In genomic region chr2:92456970-92457530, GRCm38 (mm10) we compare ENCODE assay signal across 8 mouse cellular contexts. TPM values are rescaled to one million over a fixed set of nuclear protein-coding genes. Genes with fewer than 3 reads are reported as not detected.
A peak's percentile ranks its signal among the peaks of the same experiment; 100 is the strongest.
DNase-seq lines count a peak whose midpoint lies in the region; ATAC-seq and TF ChIP-seq lines count a peak whose summit lies in the region.

No protein-coding gene starts in this region.

- no peak for TF ChIP-seq CTCF in cerebellum, adult 2 months (IDR thresholded peaks at IDR 0.05; ENCODE audit: borderline replicate concordance, insufficient read depth, low read depth, low read length)
- TF ChIP-seq CTCF in left cerebral cortex, adult 2 months (IDR thresholded peaks at IDR 0.05) = no peak; the same call in 1 of the 2 replicates

- H3K4me2 ChIP-seq in hindbrain, embryonic 16.5 days (ENCODE audit: low read length) = peak overlapping the region; percentile 13; the same call in 1 of the 2 replicates
- peak overlapping the region; percentile 83 for H3K4me2 ChIP-seq in midbrain, embryonic 15.5 days

- H3K9me3 ChIP-seq in hindbrain, embryonic 16.5 days (ENCODE audit: control insufficient read depth, low read length) = no peaks in the 10 kb centered on the region
- H3K9me3 ChIP-seq in midbrain, embryonic 15.5 days = no peaks in the 10 kb centered on the region

- ATAC-seq in hindbrain, embryonic 16.5 days = no peak
- ATAC-seq in midbrain, embryonic 15.5 days (replicated peaks) = no peak

- H3K27me3 ChIP-seq in cerebellum, adult 2 months (ENCODE audit: control insufficient read depth, insufficient read depth, low read length) = no peaks in the 10 kb centered on the region
- H3K27me3 ChIP-seq in hindbrain, embryonic 16.5 days (replicated peaks; ENCODE audit: control insufficient read depth, insufficient read depth, low read length) = no peaks in the 10 kb centered on the region
- H3K27me3 ChIP-seq in midbrain, embryonic 15.5 days (replicated peaks) = peaks cover 6% of the 10 kb centered on the region

- peak overlapping the region; percentile 9 for H3K4me3 ChIP-seq in cerebellum, adult 2 months (replicated peaks; ENCODE audit: insufficient read depth, low read depth, low read length)
- peak overlapping the region; percentile 85 for H3K4me3 ChIP-seq in left cerebral cortex, adult 2 months
- no peak overlapping the region for H3K4me3 ChIP-seq in hindbrain, embryonic 16.5 days (ENCODE audit: low read length)
- no peak overlapping the region for H3K4me3 ChIP-seq in midbrain, embryonic 15.5 days

- H3K4me1 ChIP-seq in cerebellum, adult 2 months (ENCODE audit: control insufficient read depth, insufficient read depth, low read length) = peaks cover 14% of the 10 kb centered on the region; the same call in 1 of the 2 replicates
- peaks cover 41% of the 10 kb centered on the region for H3K4me1 ChIP-seq in hindbrain, embryonic 16.5 days (ENCODE audit: control insufficient read depth, insufficient read depth, low read depth, low read length)
- peaks cover 45% of the 10 kb centered on the region for H3K4me1 ChIP-seq in midbrain, embryonic 15.5 days

- no peak overlapping the region for H3K27ac ChIP-seq in cerebellum, adult 2 months (ENCODE audit: insufficient read depth, low read length)
- H3K27ac ChIP-seq in left cerebral cortex, adult 2 months = peak overlapping the region; percentile 36
- no peak overlapping the region for H3K27ac ChIP-seq in hindbrain, embryonic 16.5 days (ENCODE audit: low read depth, low read length)
- no peak overlapping the region for H3K27ac ChIP-seq in midbrain, embryonic 15.5 days

- no peak for TF ChIP-seq POLR2A in cerebellum, adult 2 months (IDR thresholded peaks at IDR 0.05; ENCODE audit: borderline replicate concordance, insufficient read depth, low read length)

- 30% methylated on average over 8 of the region's 8 CpGs for WGBS in cerebellum, adult 2 months
- 66% methylated on average over 8 of the region's 8 CpGs for WGBS in hindbrain, embryonic 16.5 days
- WGBS in midbrain, embryonic 15.5 days = 79% methylated on average over 8 of the region's 8 CpGs

- 0 out of 2 replicates have a peak, but pooled peaks cover 6% of the 10 kb centered on the region for H3K36me3 ChIP-seq in hindbrain, embryonic 16.5 days (ENCODE audit: control insufficient read depth, insufficient read depth, low read length)
- H3K36me3 ChIP-seq in midbrain, embryonic 15.5 days (replicated peaks) = peaks cover 14% of the 10 kb centered on the region

- DNase-seq in cerebellum, adult 2 months = peak in 1 of 2 experiments; percentile 37
- DNase-seq in cerebellum, adult 11 months = no peak
- DNase-seq in left cerebral cortex, adult 2 months (ENCODE audit: extremely low spot score in 1 of 2, low spot score in 2 of 2) = no peak
- no peak for DNase-seq in left cerebral cortex, postnatal 25 days (ENCODE audit: low spot score in 2 of 2)
- no peak for DNase-seq in frontal cortex, postnatal 25 days (ENCODE audit: low spot score in 2 of 2)
- DNase-seq in kidney, postnatal 4 days = no peak

- intact Hi-C loops in left cerebral cortex, adult 2 months (cut with DNase I) = no loop called here
- intact Hi-C loops in left cerebral cortex, postnatal 25 days (cut with DNase I) = no loop called here

- no peak overlapping the region; the same call in 1 of the 2 replicates for H3K9ac ChIP-seq in hindbrain, embryonic 16.5 days (ENCODE audit: low read depth, low read length)
- no peak overlapping the region for H3K9ac ChIP-seq in midbrain, embryonic 15.5 days

RNA-seq across cellular contexts. Expression of gene Slc35c1, which starts 3.3 kb away (rescaled TPM):
- polyA plus RNA-seq in cerebellum, adult 2 months (2012; rRNA removed) = 16.2 and 17.4 TPM in 2 replicates
- total RNA-seq in left cerebral cortex, adult 2 months (2021) = 10 to 100 TPM; 16.1 to 16.9 TPM
- 10 to 100 TPM; 18.2 to 18.4 TPM for total RNA-seq in left cerebral cortex, postnatal 25 days (2021)
- 18.9 and 20.7 TPM in 2 replicates for polyA plus RNA-seq in hindbrain, embryonic 16.5 days (2015; fragmentation: Nextera tagmentation; extraction: Ambion mirVana)
- 14.4 and 17.4 TPM in 2 replicates for polyA plus RNA-seq in midbrain, embryonic 15.5 days (2015; fragmentation: Nextera tagmentation; extraction: Ambion mirVana)

RNA-seq across cellular contexts. Expression of gene Cry2, which starts 23.2 kb away (rescaled TPM):
- polyA plus RNA-seq in cerebellum, adult 2 months (2012; rRNA removed) = 79.4 and 81.8 TPM in 2 replicates
- total RNA-seq in left cerebral cortex, adult 2 months (2021) = 100 to 1,000 TPM; 126 to 129 TPM
- total RNA-seq in left cerebral cortex, postnatal 25 days (2021) = 100 to 1,000 TPM; 110 to 113 TPM
- polyA plus RNA-seq in hindbrain, embryonic 16.5 days (2015; fragmentation: Nextera tagmentation; extraction: Ambion mirVana) = 51.4 and 53.2 TPM in 2 replicates
- 47.5 and 49.0 TPM in 2 replicates for polyA plus RNA-seq in midbrain, embryonic 15.5 days (2015; fragmentation: Nextera tagmentation; extraction: Ambion mirVana)

RNA-seq across cellular contexts. Expression of gene Mapk8ip1, which starts 56.0 kb away (rescaled TPM):
- polyA plus RNA-seq in cerebellum, adult 2 months (2012; rRNA removed) = 349 TPM in 2 replicates
- 100 to 1,000 TPM; 340 to 364 TPM for total RNA-seq in left cerebral cortex, adult 2 months (2021)
- 100 to 1,000 TPM; 374 to 376 TPM for total RNA-seq in left cerebral cortex, postnatal 25 days (2021)
- 112 and 130 TPM in 2 replicates for polyA plus RNA-seq in hindbrain, embryonic 16.5 days (2015; fragmentation: Nextera tagmentation; extraction: Ambion mirVana)
- 155 and 165 TPM in 2 replicates for polyA plus RNA-seq in midbrain, embryonic 15.5 days (2015; fragmentation: Nextera tagmentation; extraction: Ambion mirVana)

Comparison
In these comparisons a context has a peak if more than half of its experiments do, and no peak if none do; other contexts are left out.
1. H3K4me3 ChIP-seq: peak in cerebellum, adult 2 months (single experiment) and left cerebral cortex, adult 2 months (single experiment); none in hindbrain, embryonic 16.5 days (single experiment) and midbrain, embryonic 15.5 days (single experiment).